Mouse (Mus musculus) cerebellum, postnatal 4 days (tissue): Measurements from ENCODE around the gene Msx3.

Experiments
- DNase-seq, 2 experiments: peaks; one replicate each; pipeline ENCODE4 v3.0.0; 2022; ENCODE audit warnings: low spot score in 2 of 2, mixed read lengths in 1 of 2

Gene Msx3

DNA sequence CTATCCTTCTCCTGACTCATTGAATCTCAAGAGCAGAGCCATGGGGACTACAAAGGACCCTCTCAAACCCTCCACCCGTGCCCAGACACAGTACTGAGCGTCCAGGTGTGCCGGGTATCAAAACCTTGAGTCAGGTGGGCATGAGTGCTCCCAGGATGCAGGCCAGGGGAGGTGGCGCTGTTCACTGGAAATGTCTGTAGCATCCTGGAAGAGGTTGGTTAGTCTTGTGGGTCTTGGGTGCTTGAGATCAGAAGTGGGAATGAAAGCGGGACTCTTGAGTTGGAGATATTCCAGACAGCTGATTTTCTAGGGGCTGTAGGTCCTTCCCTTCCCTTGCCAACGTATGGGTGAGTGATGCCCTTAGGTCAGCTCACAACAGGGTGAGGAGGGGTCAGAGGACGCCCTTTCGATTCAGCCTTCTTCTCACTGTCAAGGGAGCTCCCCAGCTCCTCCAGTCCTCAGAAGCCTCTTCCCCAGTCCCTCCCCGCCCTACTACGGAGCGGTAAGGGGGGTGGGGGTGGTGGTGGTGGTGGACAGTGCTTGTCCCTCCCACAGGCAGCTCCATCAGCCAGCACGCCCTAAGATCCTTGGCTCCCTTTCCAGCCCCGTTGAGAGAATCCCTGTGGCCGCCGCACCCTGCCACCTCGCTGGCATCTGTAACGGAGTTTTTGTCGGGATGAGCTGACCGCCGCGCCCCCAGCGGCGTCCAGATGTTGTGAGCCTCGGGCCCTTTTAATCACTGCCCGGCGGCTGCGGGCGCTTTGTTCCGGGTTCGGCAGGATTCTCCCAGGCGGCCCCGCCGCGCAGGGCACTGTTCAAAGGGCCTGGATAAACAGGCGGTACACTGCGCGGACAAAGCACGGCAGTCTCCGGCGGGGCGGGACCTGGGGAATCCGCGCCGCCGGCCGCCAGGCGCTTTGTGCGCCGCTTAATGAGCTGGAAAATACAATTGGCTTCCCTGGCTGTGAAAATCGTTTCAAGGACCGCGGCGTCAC lies 8.8 kb upstream of the Msx3 start:
- DNase-seq, result peak in 1 of 2 experiments; percentile 49

DNA sequence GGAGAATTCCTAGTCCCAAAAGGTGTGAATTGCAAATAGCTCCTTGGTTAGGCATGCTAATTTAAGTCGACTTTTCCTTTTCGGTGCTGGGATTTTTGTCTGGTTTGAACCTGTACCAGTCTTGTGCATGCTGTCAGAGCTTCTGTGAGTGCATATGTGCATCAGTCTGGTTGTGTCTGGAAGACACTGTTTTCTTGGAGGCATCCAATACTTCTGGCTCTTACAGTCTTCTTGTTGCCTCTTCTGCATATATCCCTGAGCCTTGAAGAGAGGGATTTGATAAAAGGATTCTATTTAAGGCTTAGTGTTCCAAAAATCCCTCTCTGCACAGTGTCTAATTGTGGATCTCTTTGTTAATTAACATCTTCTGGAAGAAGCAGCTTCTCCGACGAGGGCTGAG lies 5.2 kb upstream of the Msx3 start:
- DNase-seq, result no peak

DNA sequence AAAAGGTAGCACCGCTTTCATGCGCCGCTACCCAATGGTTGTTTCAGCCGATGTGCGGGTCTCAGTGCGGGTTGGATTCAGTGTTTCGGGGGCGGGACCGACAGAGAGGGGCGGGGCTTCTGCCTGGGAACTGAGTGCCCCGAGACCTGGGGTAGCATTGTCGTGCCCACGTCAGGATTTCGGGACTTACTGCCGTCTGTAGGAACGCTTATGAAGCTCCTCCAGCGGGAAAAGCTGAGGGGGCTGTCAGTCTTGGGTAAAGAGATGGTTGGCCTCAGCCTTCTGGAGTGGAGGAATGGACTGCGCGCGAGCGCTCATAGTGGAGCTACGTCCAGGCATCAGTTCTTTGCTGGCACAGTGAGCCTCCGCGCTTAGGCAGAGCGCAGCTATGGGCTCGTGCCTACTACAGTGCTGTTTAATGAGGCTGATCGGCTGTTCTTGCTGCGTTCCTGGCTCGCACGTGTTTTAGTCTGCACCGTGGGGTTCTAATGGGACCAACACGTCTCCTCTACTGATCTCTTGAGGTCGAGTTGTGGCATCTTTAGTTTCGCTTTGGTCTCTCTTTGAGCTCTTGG lies 313 bp upstream of the Msx3 start:
- DNase-seq, result no peak

DNA sequence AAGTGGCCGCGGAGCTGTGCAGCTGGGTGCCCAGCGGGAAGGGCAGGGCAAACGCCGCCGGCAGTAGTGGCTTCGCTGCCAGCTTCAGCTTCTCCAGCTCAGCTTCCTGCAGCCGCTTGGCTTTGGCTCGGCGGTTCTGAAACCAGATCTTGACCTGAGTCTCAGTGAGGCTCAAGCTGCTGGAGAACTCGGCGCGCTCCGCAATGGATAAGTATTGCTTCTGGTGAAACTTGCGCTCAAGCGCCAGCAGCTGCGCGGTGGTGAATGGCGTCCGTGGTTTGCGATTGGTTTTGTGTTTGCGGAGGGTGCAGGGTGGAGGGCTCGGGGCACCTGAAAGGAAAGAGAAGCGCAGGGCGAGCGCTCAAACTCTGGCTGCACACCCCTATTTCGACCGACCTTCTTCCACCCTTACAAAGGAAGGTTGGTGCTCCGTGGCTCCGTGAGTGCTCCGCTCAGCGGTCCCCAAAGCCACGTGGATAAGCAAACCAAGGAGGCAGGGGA lies 1.0 kb downstream of the Msx3 start:
- DNase-seq, result peak in 1 of 2 experiments; percentile 34

DNA sequence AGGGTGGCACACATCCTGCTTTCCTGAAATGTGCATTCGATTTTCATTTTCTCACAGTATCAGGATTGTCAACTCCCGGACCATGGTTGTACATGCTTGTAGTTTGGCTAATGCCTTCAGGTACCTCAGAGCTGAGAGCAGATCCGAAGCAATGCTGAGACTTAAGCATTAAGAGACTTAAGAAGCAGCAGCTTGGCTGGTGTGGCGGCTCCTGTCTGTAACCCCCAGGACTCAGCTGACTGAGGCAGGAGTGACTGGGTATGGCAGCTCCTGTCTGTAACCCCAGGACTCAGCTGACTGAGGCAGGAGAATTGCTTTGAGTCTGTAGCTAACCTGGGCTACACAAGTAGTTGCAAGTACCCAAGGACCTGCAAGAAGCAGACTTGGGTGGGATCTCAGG lies 3.3 kb downstream of the Msx3 start:
- DNase-seq, result no peak

DNA sequence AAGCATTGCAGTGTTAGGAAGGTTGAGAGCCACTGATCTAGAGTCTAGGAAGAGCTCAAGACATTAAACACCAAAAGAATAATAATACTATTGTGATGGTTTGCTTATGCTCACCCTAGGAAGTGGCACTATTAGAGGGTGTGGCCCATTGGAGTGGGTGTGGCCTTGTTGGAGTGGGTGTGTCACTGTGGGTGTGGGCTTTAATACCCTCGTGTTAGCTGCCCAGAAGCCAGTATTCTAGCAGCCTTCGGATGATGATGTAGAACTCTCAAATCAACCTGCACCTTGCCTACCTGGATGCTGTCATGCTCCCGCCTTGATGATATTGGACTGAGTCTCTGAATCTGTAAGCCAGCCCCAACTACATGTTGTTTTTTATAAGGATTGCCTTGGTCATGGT lies 6.2 kb downstream of the Msx3 start:
- no peak for DNase-seq

DNA sequence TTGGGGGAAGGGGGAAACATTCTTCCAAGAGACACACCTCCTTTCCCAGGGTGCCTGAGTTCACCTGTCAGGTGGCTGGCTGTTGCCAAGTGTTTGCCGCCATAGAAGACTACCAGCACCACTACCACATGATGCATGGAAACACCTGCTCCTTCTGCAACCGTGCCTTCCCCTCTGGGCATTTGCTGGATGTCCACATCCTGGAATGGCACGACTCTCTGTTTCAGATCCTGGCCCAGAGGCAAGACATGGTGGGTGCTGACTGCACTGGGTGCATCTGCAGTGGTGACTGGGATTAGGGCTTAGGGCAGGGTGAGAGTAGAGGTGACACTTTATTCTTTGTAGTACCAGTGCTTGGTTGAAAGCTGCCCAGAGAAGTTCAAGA lies 11.7 kb downstream of the Msx3 start:
- no peak for DNase-seq

DNA sequence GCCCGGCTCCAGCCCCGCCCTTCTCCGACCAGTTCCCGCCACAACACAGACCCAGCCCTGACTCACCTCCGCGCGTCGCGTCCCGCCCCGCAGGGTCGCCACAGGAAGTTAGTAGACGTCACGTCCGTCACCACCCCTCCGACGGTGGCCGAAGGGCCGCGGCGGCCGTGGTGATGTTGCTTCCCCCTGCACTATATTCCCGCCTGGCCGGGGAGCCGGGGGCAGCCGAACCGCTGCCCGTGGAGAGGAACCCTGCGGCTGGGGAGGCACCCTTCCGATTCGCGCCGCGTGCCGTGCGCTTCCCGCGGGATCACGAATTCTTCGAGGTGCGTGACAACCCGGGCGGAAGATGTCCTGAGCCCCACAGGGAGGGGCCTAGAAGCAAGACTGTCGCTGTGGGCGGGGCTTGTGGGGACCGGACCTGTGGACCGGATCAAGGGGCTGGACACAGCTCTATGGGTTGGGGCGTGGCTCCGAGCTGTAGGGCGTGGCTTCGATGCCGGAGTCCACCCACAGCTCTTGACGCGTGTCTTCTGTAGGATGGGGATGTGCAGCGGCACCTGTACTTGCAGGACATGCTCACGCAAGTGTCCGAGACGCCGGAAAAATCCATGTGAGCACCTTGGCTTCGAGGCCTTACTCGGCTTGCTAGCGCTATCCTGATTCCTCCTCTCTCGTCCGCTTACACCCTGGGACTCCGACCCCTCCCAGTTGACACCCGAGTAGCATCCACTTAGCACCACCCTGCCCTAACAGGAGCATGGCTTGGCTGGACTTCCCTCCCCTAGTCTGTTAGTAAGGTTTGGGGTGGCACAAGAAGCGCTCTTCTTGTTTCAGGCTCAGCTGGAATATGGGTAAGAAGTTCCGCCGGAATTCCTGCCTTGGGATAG lies 12.4 kb downstream of the Msx3 start, which contains the start of the genes Zfp511 and Tubgcp2:
Gene Zfp511 (plus strand): TSS at position 111 of the 890 bp plus-strand sequence.
Gene Tubgcp2 (minus strand): TSS at position 389 of the 890 bp plus-strand sequence.
- peak; percentile 81 to 90 for DNase-seq

DNA sequence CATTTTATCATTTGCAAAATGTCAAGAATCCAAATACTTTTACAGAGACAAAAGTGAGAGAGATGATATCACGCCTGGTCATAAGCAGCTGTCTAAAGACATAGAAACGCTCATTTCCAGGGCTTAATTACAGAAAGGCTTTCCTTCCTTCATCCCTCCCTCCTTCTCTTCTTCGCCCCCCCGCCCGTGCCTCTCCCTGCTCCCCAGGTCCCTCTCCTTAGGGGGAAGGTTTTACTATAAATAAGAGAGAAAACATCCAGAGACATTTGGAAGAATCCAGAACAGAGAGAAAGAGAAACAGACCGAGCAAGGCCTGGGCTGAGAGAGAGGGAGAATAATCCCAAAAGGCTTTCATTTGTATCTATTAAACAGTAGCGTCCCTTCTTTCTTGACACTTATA lies 13.4 kb downstream of the Msx3 start:
- no peak for DNase-seq

DNA sequence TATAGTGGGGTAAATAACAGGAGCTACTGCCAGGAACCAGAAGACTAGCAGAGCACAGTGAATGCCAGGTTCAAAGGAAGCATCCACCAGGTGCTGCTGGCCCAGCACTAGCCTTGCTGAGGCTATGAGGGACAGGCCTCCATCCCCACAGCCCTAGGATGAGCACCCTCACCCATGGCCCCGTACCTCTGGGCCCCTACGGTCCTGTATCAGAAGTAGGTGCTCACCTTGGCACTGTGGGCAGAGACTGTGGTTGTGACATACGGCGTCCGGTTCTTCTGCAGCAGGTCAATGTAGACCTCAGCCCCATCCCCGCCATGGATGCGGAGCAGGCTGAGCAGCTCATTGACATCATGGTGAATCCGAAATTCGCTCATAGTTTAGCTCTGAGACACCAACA lies 15.5 kb downstream of the Msx3 start:
- no peak for DNase-seq

DNA sequence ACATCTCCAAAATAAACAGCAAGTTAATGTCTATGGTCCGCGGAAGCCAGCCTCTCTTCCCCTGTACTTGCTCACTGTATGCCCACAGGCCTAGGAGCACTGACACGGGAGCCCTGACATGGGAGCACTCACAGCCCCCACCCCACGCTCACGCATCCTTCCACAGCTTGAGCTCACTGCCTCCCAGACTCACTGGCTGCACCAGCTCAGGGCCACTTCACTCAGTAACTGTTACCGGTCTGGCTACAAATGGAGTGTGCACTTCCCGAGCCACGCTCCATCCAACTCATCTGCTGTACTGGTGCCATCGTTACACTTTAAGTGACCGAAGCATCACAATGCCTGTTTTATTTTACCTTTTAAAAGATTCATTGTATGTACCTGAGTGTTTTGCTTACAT lies 16.5 kb downstream of the Msx3 start:
- no peak for DNase-seq

DNA sequence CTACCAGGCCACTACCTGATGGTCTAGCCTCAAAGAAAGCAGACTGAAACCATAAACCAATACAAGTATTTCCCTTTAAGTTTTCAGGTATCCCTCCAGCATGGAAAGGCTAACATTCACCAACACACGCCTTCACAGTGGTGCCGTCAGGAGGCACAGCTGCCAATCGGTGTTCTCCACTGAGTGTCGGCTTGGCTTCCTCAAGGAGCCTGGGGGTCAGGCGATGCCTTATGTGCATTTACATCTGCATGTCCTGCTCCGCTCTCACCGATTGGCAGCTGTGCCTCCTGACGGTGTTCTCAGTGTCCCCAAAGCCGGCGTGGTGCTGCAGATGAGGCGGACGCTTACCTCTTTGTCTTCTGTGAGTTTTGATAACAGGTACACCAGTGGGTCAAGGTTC lies 17.1 kb downstream of the Msx3 start:
- DNase-seq, result no peak

DNA sequence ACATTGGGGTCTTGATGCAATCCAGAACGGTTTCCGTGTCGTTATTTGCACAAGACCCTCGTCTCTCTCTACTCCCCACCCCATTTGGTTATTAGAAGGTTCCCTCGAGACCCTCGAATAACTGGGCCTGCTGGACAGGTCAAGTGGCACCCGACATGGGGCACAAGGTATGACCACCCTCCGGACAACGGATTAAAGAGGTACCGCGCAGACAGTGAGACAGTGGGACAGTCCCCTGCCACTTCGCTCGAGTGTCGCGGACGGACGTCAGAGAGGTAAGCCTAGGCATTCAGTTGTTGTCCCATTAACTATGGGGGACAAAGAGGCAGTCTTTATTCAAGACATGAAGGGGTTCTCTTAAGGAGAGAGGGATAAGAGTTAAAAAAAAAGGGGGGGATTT lies 37.6 kb downstream of the Msx3 start:
- DNase-seq, result no peak

DNA sequence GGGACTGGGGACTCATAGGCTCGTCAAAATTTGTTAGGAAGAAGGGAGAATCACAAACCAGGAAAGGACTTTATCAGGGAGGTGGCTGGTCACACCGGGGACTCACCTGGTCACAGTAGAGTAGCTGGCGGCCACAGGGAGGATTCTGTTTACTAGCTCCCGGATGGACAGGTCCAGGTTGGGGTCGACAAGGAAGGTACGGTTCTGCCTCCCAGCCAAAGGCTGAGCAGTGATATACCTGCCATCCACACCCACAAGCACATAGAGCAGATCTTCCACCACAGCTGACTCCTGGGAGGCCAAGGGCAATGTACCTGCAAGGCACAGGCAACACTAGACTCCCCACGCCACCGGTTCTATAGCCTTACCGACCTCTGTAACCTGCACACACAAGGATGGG lies 41.1 kb downstream of the Msx3 start:
- DNase-seq, result no peak

DNA sequence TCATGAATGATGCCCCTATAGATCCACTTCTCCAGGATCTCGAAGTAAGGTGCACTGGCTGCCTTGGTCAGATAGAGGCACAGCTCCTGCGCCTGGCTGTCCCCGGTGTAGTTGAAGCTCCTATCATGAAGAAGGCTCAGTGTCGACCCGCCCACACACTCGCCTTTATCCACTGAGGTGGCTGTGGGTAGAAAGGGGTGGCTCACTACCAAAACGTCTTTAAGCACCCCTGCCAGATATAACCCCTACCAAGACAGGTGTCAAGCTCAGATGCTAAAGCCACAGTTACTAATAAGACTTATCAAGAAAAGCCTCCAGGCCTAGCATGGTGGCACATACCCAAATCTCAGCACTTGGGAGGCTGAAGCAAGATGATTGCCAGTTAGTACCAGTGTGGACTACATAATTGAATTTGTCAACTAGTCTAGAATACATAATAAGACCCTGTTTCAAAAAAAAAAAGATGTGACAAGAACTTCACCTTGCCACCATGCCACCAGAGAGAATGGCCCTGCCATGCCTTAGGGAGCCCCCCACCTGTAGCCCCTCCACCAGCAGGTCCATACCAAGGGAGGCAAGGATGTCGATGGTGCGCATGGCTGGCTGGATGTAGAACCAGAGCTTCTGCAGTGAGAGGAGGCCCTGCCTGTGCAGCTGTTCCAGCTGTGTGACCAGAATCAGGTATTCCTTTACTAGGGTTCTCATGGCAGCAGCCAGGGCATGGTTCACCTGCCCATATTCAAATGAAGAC lies 41.9 kb downstream of the Msx3 start:
- no peak for DNase-seq

DNA sequence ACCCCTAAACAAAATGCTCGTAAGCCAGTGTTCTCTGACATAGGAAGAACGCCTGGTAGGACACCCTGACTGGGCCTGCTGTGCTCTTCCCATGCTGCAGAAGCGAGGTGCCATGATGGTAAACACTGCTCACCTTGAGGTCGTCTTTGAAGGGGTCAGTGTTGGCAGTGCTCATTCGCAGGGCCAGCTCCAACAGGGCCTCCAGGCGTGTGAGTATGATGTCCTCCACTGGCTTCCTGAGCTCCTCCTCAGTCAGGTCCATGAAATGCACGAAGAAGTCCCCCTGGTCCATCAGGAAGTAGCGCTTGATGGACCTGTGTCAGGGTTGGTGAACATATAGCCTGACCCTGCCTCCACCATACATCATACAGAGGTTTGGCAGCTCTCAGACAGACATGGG lies 44.2 kb downstream of the Msx3 start:
- no peak for DNase-seq

DNA sequence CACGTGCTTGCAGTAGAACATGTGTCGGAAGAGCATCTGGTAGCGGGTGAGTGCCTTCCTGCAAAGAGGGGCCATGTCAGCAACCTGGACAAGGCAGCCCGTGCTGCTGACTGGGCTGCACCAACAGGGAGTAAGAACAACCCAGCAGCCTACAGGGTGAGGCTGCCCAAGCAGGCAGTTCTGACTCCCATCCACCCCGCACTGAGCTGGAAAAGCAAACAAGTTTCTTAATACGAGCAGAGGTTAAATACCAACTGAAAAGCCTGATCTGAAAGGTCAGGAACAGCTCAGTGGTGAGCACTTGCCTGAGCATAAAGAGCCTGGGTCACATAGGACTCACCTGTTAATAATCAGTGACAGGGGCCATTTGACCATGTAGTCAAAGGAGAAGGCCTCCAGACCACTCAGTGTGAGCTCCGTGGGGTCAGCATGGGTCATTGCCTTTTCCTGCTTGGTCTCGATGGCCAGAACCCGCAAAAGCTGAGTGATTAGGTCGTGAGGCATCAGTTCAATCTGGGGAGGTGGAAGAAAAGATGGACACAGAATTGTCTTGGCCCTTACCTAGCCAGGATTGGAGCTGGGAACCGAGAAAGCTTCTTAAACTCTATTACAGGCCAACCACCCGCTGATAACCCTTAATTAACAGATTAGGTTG lies 47.7 kb downstream of the Msx3 start:
- DNase-seq, result no peak

DNA sequence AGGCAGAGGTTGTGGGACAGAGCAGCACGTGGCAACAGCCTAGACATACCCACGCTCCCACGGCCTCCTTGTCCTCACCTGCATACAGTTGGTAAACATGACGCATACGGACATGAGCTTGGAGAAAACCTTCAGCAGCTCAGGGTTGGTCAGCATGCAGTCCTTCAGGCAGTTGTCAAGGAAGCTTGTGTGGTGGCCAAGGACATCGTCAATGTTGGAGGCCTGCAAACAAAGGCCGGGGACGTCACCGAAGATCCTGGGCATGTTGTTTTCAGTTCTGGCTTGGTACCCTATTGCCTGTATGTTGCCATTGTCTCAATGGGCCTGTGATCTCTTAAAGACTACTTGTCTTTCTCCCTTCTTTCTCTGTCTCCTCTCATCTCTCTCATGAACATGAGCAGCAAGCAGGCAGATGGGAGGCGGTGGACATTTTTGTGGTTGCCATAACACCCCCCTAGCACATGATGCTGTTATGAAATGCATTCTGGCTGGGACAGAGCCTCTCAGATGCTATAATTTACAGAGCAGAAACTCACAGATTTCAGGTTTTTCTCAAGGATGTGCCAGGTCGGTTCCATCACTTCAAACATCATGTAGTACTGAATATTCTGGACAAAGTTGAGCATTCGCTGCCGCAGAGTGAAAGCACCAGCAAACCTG lies 50.1 kb downstream of the Msx3 start:
- no peak for DNase-seq
